Mouse (Mus musculus): ENCODE measurements around the gene Eif2a. TPM values are rescaled to one million over a fixed set of nuclear protein-coding genes. Genes with fewer than 3 reads are reported as not detected.
A peak's percentile ranks its signal among the peaks of the same experiment; 100 is the strongest.
"Not testable (repeated sequence)": the region's sequence is repeated elsewhere in the genome, so short reads cannot be mapped to it uniquely, and the experiment has no call there.

The Eif2a gene
- total RNA-seq, 4 experiments from 2014 or later, result 39.4 to 49.8 (median 47.2) TPM

DNA sequence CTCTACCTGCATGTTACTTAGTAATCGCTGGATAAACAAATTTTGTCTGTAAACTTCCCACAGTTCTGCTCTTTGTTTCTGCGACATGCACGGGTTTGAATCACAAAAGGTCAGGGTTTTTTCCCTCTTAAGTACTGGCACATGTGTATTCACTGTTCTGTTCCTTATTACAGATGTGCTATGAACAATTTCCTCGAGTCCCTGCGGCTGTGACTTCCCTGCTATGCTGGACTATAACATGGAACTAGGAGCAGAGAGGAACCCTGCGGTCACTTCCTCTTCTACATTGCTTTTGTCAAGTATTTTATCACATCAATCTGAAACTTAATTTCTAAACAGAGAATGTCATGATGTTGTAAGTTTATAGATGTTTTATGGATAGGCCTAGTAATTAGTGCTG, 5.3 kb upstream of the Eif2a start:
- DNase-seq (ENCODE audit: low spot score in 2 of 2), result no peak

DNA sequence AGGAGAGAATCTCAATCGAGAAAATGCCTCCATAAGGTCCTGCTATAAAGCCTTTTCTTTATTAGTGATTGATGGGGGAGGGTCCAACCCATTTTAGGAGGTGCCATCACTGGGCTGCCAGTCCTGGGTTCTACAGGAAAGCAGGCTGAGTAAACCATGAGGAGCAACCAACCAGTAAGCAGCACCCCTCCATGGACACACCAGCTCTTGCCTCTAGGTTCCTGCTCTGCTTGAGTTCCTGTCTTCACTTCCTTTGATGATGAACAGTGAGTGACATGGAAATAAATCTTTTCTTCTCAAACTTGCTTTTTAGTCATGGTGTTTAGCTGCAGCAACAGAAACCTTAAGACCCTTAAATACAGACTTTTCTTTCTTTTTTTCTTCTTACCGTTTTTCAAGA, 4.3 kb upstream of the Eif2a start:
- no peak for DNase-seq (ENCODE audit: low spot score in 2 of 2)

DNA sequence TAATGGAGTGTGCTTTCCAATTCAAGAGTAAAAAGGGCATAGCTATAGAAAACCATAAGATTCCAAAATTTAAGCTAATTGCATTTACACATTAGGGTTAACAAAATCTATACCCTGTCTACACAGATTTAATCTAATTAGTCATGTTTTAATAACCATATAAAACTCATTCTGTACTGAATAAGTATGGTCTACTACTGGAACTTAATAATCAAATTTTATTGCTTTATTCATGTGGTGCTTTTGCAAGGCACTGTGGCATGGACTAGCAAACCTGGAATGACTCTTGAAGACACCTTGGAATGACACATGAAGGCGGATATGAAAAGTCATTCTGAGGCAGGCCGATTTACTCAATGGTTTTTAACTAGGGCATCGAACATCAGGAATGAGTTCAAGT, 2.2 kb upstream of the Eif2a start:
- no peak for DNase-seq (ENCODE audit: low spot score in 2 of 2)

DNA sequence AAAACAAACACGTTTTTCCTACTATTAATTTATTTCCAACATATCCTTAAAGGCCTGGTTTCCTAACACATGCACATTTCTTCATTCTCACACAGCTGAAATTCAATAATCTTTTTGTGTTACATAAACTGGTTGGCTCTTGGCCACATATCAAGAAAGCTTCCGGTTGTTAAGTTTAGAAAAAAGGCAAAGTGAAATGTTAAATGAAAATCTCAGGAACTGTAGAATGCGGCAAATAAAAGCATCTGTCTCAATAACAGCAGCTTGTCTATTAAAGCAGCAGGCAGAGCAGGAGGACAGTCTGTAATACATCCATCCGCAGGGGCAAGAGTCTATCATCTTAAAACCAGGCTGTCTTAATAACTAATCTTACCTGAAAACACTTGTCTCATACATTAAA, 1.4 kb upstream of the Eif2a start:
- no peak for DNase-seq (ENCODE audit: low spot score in 2 of 2)

DNA sequence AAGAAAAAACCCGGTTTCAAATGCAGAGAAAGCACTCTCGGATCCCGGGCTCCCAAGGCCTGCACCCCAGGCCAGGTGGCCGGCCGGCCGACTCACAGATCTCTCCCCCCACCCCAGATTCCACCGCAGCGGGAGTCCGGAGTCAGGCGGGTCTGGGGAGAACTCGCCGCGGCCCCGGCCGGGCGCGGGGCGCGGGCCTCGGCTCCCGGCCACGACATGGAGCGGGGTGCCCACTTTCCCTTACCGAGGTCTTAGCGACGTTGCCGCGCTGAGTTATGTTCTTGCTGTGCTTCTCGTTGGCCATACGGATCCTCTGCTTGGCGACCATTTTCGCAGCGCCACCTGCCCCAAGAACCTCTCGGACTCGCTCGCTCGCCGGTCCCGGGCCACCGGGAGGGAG, 455 bp upstream of the Eif2a start:
- no peak for DNase-seq (ENCODE audit: low spot score in 2 of 2)

DNA sequence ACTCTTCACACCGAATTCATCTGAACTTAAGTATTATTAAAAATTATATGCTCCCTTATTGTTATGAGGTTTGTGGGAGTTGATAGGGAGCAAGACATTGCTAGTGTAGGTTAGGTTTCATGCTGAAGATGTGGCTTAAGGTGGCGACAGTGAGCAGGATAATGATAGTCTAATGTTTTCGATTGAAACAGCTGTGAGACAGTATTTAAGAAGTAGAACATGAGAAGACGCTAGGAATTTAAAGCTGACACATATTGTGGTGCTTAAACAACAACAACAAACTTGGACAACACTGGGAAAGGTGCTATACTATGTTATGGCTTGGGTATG, 752 bp downstream of the Eif2a start:
- DNase-seq (ENCODE audit: low spot score in 2 of 2), result no peak

DNA sequence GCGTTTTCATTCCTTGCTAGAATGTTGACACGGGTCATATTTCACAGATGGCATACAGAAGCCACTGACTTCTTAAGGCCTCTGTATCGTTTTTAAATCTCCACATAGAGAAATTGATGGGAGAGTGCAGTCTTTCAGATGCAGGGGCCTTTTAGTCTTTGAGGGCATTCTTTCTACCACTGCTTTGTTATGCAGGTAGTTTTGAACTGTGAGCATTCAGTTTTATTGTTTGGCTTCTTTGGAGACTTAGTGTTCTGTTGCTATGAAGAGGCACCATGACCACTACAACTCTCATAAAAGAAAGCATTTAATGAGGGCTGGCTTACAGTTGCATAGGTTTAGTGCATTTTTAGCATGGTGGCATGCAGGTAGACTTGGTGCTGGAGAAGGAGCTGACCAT, 11.0 kb downstream of the Eif2a start:
- no peak for DNase-seq (ENCODE audit: low spot score in 2 of 2)

DNA sequence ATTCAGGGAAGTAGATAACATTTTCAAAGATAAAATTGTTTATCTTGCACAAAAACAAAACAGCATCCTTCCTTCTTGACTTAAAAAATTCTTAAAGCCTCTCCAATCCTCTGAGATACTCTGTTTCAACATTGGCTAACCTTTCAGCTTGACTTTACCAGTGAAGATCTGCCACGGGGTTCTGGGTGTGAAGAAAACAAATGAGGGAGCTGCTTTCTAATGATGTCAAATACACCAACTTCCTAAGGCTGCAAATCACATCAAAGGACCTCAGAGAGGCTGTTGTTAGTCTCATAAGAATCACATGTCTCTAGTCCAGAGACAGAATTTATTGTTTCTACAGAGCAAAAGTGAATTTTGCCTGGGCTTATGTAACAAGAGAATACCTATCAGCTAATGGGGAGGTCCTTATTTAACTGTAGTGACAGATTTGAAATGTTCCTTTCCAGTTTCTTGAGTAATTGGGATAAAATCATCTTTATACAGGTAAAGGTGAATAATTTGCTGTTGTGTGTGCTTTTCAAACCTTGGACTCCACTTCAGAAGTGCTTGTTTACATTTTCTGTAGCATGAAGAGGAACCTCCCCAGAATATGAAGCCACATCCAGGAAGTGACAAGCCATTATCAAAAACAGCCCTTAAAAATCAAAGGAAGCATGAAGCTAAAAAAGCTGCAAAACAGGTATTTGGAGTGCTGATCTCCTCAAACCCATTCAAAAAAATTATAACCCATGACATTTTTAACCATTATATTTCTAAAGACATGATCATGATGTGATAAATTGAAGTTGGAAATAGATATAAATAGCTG, 26.6 kb downstream of the Eif2a start:
- no peak for DNase-seq (ENCODE audit: low spot score in 2 of 2)

DNA sequence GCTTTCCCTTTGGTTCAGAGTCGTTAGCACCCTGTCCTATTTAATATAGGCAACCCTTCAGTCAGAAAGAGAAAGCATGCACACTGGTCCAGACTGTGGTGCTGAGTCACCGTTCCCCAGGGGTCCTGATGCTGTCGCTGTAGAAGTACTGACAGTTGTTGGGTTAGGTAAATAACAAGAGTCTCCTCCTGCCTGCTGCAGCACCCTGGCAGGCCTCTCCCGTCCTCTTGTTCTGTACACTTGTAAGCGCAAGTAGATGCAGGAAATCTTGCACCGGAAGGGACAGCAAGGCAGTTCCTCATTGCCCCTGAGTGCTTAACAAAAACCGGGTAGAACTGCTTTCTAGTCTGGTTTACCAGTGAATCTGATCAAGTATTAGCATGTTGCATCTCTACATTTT, 31.0 kb downstream of the Eif2a start:
- DNase-seq (ENCODE audit: low spot score in 2 of 2), result no peak

DNA sequence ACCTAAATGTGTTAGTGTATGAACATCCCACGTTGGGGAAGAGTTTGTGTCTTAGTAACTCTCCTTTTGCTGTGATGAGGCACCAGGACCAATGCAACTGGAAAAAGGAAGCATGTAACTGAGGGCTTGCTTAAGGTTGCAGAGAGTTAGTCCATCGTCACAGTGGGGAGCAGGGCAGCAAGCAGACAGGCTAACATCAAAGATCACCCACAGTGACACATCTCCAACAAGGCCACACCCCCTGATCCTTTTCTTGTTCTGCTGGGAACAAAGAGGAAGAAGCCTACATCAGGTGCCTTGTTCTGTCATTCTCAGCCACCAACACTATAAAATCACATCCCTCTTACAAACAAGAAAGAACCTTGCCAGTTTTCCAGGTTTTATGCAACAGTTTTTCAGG, 34.3 kb downstream of the Eif2a start:
- DNase-seq (ENCODE audit: low spot score in 2 of 2), result no peak

DNA sequence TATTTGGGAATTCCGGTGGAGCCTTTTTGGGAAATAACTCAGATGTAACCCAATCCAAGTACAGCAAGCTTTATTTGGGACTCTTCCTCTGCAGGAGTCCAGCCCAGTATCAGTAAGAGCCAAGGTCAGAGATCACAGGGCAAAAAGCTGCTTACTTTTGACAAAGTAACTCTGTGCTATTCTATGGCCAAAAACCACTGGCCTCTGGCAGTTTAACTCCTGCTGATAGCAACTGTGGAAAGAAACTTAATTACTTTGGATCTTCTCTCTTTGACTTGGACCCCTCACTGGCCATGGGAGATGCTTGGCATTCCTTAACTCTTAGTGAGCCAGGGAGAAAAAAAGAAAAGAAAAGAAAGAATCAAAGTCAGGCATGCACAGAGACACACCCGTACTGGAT, 35.8 kb downstream of the Eif2a start:
- no peak for DNase-seq (ENCODE audit: low spot score in 2 of 2)

DNA sequence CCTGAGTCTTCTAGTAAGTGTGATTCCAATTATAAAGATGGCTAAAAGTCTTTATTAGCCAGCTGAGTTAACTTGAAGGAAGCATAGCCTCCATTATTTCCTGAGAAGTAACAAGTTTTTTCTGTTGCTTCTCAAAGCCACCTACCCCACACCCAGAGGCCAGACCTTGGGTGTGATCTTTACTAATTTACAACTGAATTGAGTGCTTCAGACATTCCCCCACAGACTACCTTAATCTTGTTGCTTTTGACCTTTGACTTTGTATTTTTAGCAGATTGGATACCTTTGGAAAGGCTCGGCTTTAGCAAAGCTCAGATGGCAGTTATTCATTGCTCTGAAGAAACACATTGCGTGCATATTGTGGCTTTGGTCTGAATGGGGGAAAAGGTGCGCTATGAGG, 45.2 kb downstream of the Eif2a start:
- DNase-seq (ENCODE audit: low spot score in 2 of 2), result no peak

DNA sequence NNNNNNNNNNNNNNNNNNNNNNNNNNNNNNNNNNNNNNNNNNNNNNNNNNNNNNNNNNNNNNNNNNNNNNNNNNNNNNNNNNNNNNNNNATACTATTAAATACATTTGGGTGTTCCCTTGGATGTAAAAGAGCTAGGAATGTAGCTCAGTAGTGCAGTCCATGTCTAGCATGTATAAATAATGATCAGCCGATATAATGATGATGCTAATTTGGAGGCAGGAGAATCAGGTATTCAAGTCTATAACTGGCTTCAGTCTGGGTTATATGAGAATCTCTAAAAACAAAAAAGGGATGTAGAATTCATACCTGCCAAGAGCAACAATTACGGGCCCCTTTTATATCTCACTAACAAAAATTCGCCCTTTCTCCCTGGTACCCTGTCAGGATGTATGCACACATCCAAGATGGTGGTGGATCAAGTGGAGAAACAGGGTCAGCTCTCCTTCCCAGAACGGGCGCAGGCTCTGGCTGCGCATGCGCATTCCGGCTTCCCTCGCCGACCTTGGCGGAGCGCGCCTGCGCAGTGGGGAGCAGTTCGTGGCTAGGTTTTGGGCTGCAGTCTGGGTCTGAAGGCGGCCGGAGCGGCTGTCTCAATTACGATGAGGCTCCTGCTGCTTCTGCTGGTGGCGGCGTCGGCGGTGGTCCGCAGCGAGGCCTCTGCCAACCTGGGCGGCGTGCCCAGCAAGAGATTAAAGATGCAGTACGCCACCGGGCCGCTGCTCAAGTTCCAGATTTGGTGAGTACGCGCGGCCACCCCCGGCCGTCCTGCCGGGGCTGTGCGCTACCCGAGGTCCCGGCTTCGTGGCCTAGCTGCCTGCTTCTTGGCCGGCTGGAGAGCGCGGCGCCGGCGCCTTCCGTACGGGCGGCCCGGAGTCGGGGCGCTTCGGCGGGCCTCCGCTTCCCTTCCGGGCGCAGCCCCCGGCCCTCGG, 50.8 kb downstream of the Eif2a start, which contains the start of gene Selenot:
Selenot (plus strand) TSS at position 500 of the 930 bp plus-strand sequence.
- DNase-seq (ENCODE audit: low spot score in 2 of 2), result peak; percentile 90 to 94

DNA sequence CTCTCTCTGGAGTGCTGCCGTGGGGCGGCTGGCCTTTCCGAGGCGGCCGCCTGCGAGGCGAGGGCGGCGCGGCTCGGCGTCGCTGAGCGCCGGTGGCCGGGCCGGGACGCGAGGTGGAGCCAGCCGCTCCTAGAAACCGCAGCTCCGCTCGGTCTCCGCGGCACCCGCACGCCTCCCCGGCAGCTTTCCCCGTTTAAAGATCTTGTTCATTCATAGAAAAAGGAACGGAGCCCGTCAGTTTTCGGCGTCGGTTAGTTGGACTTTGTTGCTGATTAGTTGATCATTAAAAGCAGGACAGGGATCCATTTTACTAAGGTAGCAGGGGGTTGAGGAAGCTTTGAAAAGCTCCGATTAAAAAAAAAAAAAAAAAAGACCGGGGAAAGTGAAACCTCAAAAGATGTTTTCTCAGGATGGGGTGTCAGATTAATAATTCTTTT, 51.5 kb downstream of the Eif2a start:
- DNase-seq (ENCODE audit: low spot score in 2 of 2), result peak in 1 of 2 experiments; percentile 13

DNA sequence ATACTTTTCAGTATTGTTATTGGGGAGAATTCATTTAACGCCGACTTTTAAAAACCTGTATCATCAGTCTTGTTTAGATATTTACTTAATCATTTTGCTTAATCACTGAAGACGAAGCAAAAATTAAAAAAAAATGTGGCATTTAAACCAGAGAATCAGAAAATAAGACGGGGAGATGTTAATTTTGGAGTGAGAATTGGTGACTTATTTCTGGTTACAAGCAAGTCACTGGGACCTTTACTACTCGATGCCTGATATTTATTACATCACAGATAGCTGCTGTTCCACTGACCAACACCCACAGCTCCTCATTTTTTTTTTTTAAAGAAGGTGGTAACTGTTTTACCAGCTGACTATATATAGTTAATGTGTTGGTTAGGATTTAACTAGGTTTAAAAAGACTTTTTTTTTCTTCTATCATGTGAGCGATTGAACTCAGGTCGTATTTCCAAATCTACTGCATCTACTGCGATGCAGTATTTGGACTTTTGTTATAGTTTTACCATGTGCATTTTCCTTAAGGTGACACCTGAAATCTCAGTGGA, 52.0 kb downstream of the Eif2a start:
- DNase-seq (ENCODE audit: low spot score in 2 of 2), result no peak

DNA sequence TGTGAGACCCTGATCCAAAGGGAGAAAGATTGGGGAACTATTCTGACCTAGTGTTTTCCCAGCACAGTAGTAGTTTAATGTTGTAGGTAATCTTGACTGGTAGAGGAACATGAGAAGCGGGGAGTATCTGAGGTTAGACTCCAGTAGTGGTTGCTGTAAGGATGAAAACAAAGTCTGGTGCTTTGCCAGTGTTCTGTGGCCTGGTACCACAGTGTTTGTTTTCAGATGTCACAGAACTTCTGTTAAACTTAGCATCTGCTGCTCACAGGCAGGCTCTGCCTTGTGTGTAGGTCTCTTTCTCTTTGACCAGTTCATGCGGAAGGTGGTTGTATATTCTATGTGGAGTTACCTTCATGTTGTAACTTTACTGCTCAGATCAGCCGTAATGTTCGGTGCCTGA, 55.9 kb downstream of the Eif2a start:
- DNase-seq (ENCODE audit: low spot score in 2 of 2), result no peak

DNA sequence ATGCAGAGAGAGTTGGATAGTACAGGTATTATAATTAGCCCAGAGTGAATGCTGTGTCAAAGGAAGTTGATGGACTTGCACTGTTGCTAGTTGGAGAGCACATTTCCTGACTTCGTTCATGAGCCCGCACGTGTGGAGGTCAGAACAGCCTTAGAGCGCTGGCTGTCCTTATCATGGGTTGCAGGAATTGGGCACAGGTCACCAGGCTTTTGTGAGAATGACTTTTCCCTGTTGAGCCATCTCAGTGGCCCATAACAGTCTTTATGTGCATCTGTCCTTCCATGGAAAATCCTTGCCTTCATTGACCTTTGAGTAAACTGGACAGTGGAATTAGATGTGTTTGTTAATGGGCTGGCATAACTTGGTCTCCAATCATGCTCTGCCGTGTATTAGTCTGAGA, 56.7 kb downstream of the Eif2a start:
- no peak for DNase-seq (ENCODE audit: low spot score in 2 of 2)

DNA sequence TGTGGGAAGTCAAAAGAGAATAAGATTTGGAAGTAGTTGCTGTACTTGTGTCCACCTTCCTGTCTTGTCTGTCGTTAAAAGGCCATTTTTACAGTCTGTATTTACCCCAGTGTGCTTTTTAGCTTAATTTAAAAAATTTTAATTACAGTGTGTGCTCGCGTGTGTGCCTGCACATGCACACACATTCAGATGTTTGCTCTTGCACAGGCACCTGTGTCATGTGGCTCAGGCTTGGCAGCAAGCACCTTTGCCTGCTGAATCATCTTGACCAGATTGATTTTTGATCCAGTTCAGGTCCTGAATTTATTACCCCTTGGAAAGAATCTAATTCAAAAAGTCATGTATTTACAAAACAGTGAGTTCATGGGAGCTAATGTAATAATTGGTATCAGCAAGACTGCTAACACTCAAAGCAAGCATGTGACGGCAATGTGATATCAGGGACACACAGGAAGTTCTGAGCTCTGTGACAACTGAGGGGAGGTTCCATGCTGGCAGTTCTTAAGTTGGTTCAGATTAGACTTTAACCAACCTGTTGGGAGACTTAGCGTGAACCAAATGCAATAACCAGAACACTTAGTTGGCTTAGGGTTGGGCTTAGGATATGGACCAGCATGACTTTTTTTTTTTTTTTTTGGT, 57.3 kb downstream of the Eif2a start:
- DNase-seq (ENCODE audit: low spot score in 2 of 2), result no peak

DNA sequence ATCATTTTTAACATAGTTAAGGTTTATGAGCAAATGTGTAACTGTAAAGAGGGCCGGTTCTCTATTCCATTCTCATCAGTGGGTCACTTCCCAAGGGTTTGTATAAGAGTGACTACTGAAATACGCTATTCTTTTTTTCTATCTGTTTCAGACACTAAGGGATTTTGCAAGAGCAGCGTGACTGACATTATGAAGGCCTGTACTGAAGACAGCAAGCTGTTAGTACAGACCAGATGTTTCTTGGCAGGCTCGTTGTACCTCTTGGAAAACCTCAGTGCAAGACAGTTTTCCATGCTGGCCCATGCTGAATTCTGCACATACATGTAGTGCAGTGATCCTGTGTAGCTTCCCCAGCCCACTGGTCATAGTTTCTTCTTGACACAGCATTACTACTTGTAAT, 64.9 kb downstream of the Eif2a start:
- DNase-seq (ENCODE audit: low spot score in 2 of 2), result not testable (repeated sequence)

DNA sequence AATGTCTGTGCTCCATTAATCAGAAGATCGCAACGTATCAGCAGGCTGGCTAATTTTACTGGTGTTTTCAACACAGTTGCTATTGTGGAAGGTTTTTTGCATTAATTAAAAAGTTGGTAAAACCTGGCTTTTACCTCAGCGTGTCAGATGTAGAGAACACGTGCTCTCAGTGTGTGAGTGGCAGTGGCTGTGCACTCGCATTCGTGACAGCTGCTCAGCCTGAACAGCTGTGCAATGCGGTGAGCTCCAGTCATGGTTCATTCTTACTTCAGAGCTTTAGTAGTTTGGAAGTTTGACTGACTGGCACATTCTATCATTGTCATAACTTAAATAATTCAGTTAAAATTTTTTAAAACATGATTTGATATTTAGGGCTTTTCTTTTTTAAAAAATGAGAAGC, 67.0 kb downstream of the Eif2a start:
- not testable (repeated sequence) for DNase-seq (ENCODE audit: low spot score in 2 of 2)

DNA sequence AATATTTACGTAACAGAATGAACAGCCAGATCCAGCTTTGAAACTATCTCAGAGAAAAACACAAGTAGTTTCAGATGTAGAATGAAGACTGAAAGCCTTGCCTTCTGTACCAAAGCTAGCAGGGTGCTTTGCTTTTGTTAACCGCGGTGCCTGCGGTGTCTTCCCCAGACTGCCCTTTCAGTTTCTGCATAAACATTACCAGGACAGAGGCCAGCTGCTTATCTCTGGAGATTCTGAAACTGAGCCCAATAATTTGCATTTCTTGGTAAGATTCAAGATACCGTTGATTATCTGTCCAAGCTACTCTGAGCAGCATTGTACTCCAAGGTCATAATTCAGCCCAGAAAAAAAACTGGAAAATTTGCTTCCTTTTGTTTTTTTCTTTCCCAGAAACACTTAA, 68.0 kb downstream of the Eif2a start:
- DNase-seq (ENCODE audit: low spot score in 2 of 2), result no peak
